Mouse (Mus musculus): Measurements from ENCODE around the gene Nkx2-5.

The Nkx2-5 gene

GRCm38 (mm10) chr17:26844909-26845148, at the start of gene Nkx2-5:
Gene Nkx2-5, minus strand, starts transcription at chr17:26845009.
- no peak for DNase-seq (ENCODE audit: low spot score)

- DNase-seq (ENCODE audit: low spot score): no peak
Measured at GRCm38 (mm10) chr17:26894342-26894741, 49.5 kb upstream of the Nkx2-5 start.

GRCm38 (mm10) chr17:26893492-26893891, 48.7 kb upstream of the Nkx2-5 start:
- DNase-seq (ENCODE audit: low spot score): no peak

- DNase-seq (ENCODE audit: low spot score): no peak
Measured at GRCm38 (mm10) chr17:26892635-26893375, 48.0 kb upstream of the Nkx2-5 start.

- DNase-seq (ENCODE audit: low spot score): no peak
Measured at GRCm38 (mm10) chr17:26887926-26888325, 43.1 kb upstream of the Nkx2-5 start.

GRCm38 (mm10) chr17:26886047-26886749, 41.4 kb upstream of the Nkx2-5 start:
- DNase-seq (ENCODE audit: low spot score): peak; percentile 83

- DNase-seq (ENCODE audit: low spot score): peak; percentile 75
Measured at GRCm38 (mm10) chr17:26884995-26885926, 40.5 kb upstream of the Nkx2-5 start.

GRCm38 (mm10) chr17:26883585-26883984, 38.8 kb upstream of the Nkx2-5 start:
- no peak for DNase-seq (ENCODE audit: low spot score)

GRCm38 (mm10) chr17:26882706-26883105, 37.9 kb upstream of the Nkx2-5 start:
- DNase-seq (ENCODE audit: low spot score): no peak

GRCm38 (mm10) chr17:26879235-26879634, 34.4 kb upstream of the Nkx2-5 start:
- DNase-seq (ENCODE audit: low spot score): no peak

- no peak for DNase-seq (ENCODE audit: low spot score)
Measured at GRCm38 (mm10) chr17:26877927-26878326, 33.1 kb upstream of the Nkx2-5 start.

GRCm38 (mm10) chr17:26874542-26874941, 29.7 kb upstream of the Nkx2-5 start:
- DNase-seq (ENCODE audit: low spot score): no peak

- no peak for DNase-seq (ENCODE audit: low spot score)
Measured at GRCm38 (mm10) chr17:26873502-26873901, 28.7 kb upstream of the Nkx2-5 start.

- DNase-seq (ENCODE audit: low spot score): no peak
Measured at GRCm38 (mm10) chr17:26872870-26873269, 28.1 kb upstream of the Nkx2-5 start.

- DNase-seq (ENCODE audit: low spot score): no peak
Measured at GRCm38 (mm10) chr17:26868756-26869155, 23.9 kb upstream of the Nkx2-5 start.

GRCm38 (mm10) chr17:26865156-26865555, 20.3 kb upstream of the Nkx2-5 start:
- no peak for DNase-seq (ENCODE audit: low spot score)

GRCm38 (mm10) chr17:26864343-26864742, 19.5 kb upstream of the Nkx2-5 start:
- no peak for DNase-seq (ENCODE audit: low spot score)

GRCm38 (mm10) chr17:26861793-26862192, 17.0 kb upstream of the Nkx2-5 start:
- DNase-seq (ENCODE audit: low spot score): no peak

- no peak for DNase-seq (ENCODE audit: low spot score)
Measured at GRCm38 (mm10) chr17:26861383-26861782, 16.6 kb upstream of the Nkx2-5 start.

GRCm38 (mm10) chr17:26860906-26861305, 16.1 kb upstream of the Nkx2-5 start:
- DNase-seq (ENCODE audit: low spot score): no peak

GRCm38 (mm10) chr17:26852262-26852661, 7.5 kb upstream of the Nkx2-5 start:
- DNase-seq (ENCODE audit: low spot score): no peak

- DNase-seq (ENCODE audit: low spot score): no peak
Measured at GRCm38 (mm10) chr17:26851136-26851460, 6.3 kb upstream of the Nkx2-5 start.
